Mouse (Mus musculus): Measurements from ENCODE around the gene Zfp213. TPM values are rescaled to one million over a fixed set of nuclear protein-coding genes. Genes with fewer than 3 reads are reported as not detected.

The Zfp213 gene
- polyA plus RNA-seq, 2 experiments = 16.3 to 18.1 TPM

- no peak overlapping the region for H3K4me3 ChIP-seq (replicated peaks; ENCODE audit: low read length)
- no peak overlapping the region for H3K4me2 ChIP-seq (replicated peaks; ENCODE audit: low read depth, low read length, severe bottlenecking)
- WGBS = 74% methylated on average over 7 of the region's 7 CpGs
- no peak for TF ChIP-seq POLR2A (IDR thresholded peaks at IDR 0.05; ENCODE audit: borderline replicate concordance, extremely low read depth, insufficient read depth, insufficient read length)
- no peak overlapping the region for H3K27ac ChIP-seq (replicated peaks; ENCODE audit: low read depth, low read length)
- H3K9ac ChIP-seq (ENCODE audit: low read depth, low read length, severe bottlenecking) = no peak overlapping the region
- H3K9me3 ChIP-seq (ENCODE audit: control insufficient read depth, low read length) = no peaks in the 10 kb centered on the region
- no peaks in the 10 kb centered on the region for H3K27me3 ChIP-seq (ENCODE audit: control insufficient read depth, insufficient read depth, low read length)
- peaks cover 50% of the 10 kb centered on the region for H3K36me3 ChIP-seq (ENCODE audit: control insufficient read depth, insufficient read depth, low read length)
- no peak for DNase-seq (ENCODE audit: low spot score)
- ATAC-seq (ENCODE audit: low FRiP score, low read depth) = no peak
- 0 out of 2 replicates have a peak, but pooled peaks cover 7% of the 10 kb centered on the region for H3K4me1 ChIP-seq (ENCODE audit: control insufficient read depth, insufficient read depth, low read length)
Observed at GRCm38 (mm10) chr17:23555243-23555916, 8.7 kb downstream of the Zfp213 start.

- peaks cover 42% of the 10 kb centered on the region for H3K36me3 ChIP-seq (ENCODE audit: control insufficient read depth, insufficient read depth, low read length)
- 0 out of 2 replicates have a peak, but pooled peaks cover 8% of the 10 kb centered on the region for H3K4me1 ChIP-seq (ENCODE audit: control insufficient read depth, insufficient read depth, low read length)
- TF ChIP-seq POLR2A (IDR thresholded peaks at IDR 0.05; ENCODE audit: borderline replicate concordance, extremely low read depth, insufficient read depth, insufficient read length) = no peak
- H3K4me2 ChIP-seq (replicated peaks; ENCODE audit: low read depth, low read length, severe bottlenecking) = no peak overlapping the region
- H3K27ac ChIP-seq (replicated peaks; ENCODE audit: low read depth, low read length) = no peak overlapping the region
- H3K27me3 ChIP-seq (ENCODE audit: control insufficient read depth, insufficient read depth, low read length) = no peaks in the 10 kb centered on the region
- DNase-seq (ENCODE audit: low spot score) = no peak
- ATAC-seq (ENCODE audit: low FRiP score, low read depth) = no peak
- H3K4me3 ChIP-seq (replicated peaks; ENCODE audit: low read length) = no peak overlapping the region
- no peaks in the 10 kb centered on the region for H3K9me3 ChIP-seq (ENCODE audit: control insufficient read depth, low read length)
- no peak overlapping the region for H3K9ac ChIP-seq (ENCODE audit: low read depth, low read length, severe bottlenecking)
Observed at GRCm38 (mm10) chr17:23554321-23554720, 9.7 kb downstream of the Zfp213 start.

GRCm38 (mm10) chr17:23553634-23554120, 10.4 kb downstream of the Zfp213 start:
- no peak for ATAC-seq (ENCODE audit: low FRiP score, low read depth)
- TF ChIP-seq POLR2A (IDR thresholded peaks at IDR 0.05; ENCODE audit: borderline replicate concordance, extremely low read depth, insufficient read depth, insufficient read length) = no peak
- WGBS = 79% methylated on average over 1 of the region's 1 CpGs

GRCm38 (mm10) chr17:23552896-23553633, 11.0 kb downstream of the Zfp213 start:
- TF ChIP-seq POLR2A (IDR thresholded peaks at IDR 0.05; ENCODE audit: borderline replicate concordance, extremely low read depth, insufficient read depth, insufficient read length) = no peak
- H3K9ac ChIP-seq (ENCODE audit: low read depth, low read length, severe bottlenecking) = no peak overlapping the region
- H3K36me3 ChIP-seq (ENCODE audit: control insufficient read depth, insufficient read depth, low read length) = peaks cover 29% of the 10 kb centered on the region
- no peak overlapping the region for H3K27ac ChIP-seq (replicated peaks; ENCODE audit: low read depth, low read length)
- no peaks in the 10 kb centered on the region for H3K27me3 ChIP-seq (ENCODE audit: control insufficient read depth, insufficient read depth, low read length)
- no peaks in the 10 kb centered on the region for H3K9me3 ChIP-seq (ENCODE audit: control insufficient read depth, low read length)
- WGBS = 86% methylated on average over 8 of the region's 8 CpGs
- H3K4me3 ChIP-seq (replicated peaks; ENCODE audit: low read length) = no peak overlapping the region
- H3K4me1 ChIP-seq (ENCODE audit: control insufficient read depth, insufficient read depth, low read length) = 0 out of 2 replicates have a peak, but pooled peaks cover 11% of the 10 kb centered on the region
- H3K4me2 ChIP-seq (replicated peaks; ENCODE audit: low read depth, low read length, severe bottlenecking) = no peak overlapping the region
- DNase-seq (ENCODE audit: low spot score) (no peak), ATAC-seq (ENCODE audit: low FRiP score, low read depth) (no peak)

More at GRCm38 (mm10) chr17:23553634-23554120, 10.4 kb downstream of the Zfp213 start:
- Histone ChIP-seq H3K4me1 (ENCODE audit: control insufficient read depth, insufficient read depth, low read length) (0 out of 2 replicates have a peak, but pooled peaks cover 11% of the 10 kb centered on the region), H3K9ac (ENCODE audit: low read depth, low read length, severe bottlenecking) (no peak overlapping the region), H3K36me3 (ENCODE audit: control insufficient read depth, insufficient read depth, low read length) (peaks cover 35% of the 10 kb centered on the region), H3K4me2 (replicated peaks; ENCODE audit: low read depth, low read length, severe bottlenecking) (no peak overlapping the region), H3K4me3 (replicated peaks; ENCODE audit: low read length) (no peak overlapping the region), H3K9me3 (ENCODE audit: control insufficient read depth, low read length) (no peaks in the 10 kb centered on the region), H3K27ac (replicated peaks; ENCODE audit: low read depth, low read length) (no peak overlapping the region), H3K27me3 (ENCODE audit: control insufficient read depth, insufficient read depth, low read length) (no peaks in the 10 kb centered on the region)
- DNase-seq (ENCODE audit: low spot score) = no peak

- 68% methylated on average over 5 of the region's 5 CpGs for WGBS
- no peak overlapping the region for H3K4me3 ChIP-seq (replicated peaks; ENCODE audit: low read length)
- H3K4me1 ChIP-seq (ENCODE audit: control insufficient read depth, insufficient read depth, low read length) = 0 out of 2 replicates have a peak, but pooled peaks cover 11% of the 10 kb centered on the region
- no peak overlapping the region for H3K27ac ChIP-seq (replicated peaks; ENCODE audit: low read depth, low read length)
- H3K4me2 ChIP-seq (replicated peaks; ENCODE audit: low read depth, low read length, severe bottlenecking) = no peak overlapping the region
- DNase-seq (ENCODE audit: low spot score) = no peak
- no peak for ATAC-seq (ENCODE audit: low FRiP score, low read depth)
- H3K27me3 ChIP-seq (ENCODE audit: control insufficient read depth, insufficient read depth, low read length) = no peaks in the 10 kb centered on the region
- TF ChIP-seq POLR2A (IDR thresholded peaks at IDR 0.05; ENCODE audit: borderline replicate concordance, extremely low read depth, insufficient read depth, insufficient read length) = no peak
- H3K36me3 ChIP-seq (ENCODE audit: control insufficient read depth, insufficient read depth, low read length) = peaks cover 18% of the 10 kb centered on the region
- H3K9ac ChIP-seq (ENCODE audit: low read depth, low read length, severe bottlenecking) = no peak overlapping the region
- no peaks in the 10 kb centered on the region for H3K9me3 ChIP-seq (ENCODE audit: control insufficient read depth, low read length)
Observed at GRCm38 (mm10) chr17:23551963-23552362, 12.1 kb downstream of the Zfp213 start.
